Mouse (Mus musculus) kidney, postnatal 25 days (tissue): ENCODE results near the gene Traf3.

Experiments used
- DNase-seq, 2 experiments: peaks; one replicate each; pipeline ENCODE4 v3.0.0; 2021; ENCODE audit warnings: mixed read lengths in 2 of 2

The Traf3 gene

DNA sequence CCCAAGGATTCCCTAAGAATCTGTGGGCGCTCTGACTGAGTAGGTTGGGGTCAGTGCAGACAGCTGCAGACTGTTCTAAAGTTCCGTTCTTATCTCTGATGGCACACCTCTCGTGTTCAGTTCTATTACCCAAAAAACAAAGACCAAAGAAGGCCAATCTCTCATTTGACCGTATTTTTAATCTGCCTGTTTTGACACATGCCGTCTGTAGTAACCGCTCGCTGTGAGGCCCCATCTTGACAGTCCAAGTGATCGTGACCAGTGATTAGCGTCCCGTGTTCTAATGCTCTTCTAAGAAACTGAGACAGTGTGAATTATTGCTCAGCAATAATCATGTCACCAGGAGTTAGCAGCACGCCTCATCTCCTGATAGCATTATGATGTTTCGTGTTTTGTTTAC is 100.4 kb downstream of the Traf3 start:
- no peak for DNase-seq

DNA sequence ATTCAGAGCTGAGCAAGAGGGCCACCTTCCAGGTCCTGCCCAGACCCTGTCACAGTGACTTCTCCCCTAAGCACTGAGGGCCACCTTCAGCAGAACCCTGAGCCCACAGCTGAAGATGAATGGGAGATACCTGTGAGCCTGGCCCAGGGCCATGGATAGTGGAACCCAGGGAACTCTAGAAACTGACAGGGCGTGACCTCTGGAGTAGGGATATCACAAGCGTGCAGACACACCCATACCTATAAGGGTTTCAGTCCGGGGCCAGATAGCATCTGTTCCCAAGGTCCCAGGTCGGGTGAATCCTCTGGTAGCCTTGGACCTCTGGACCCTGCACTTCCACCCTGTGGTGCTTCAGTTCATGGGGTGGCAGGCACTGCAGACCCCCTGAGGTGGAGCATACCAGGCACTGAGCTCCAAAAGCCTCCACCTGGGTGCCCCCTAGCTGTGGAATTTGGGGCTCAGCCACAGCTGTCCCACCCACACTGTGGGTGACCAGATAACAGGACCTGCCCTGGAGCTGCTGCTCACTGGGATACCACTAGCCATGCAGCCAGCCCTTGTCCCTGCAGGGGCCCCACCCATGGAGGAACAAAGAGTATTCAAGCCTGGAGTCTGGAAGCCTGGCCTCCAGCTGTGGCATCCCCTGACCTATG is 101.6 kb downstream of the Traf3 start:
- no peak for DNase-seq

DNA sequence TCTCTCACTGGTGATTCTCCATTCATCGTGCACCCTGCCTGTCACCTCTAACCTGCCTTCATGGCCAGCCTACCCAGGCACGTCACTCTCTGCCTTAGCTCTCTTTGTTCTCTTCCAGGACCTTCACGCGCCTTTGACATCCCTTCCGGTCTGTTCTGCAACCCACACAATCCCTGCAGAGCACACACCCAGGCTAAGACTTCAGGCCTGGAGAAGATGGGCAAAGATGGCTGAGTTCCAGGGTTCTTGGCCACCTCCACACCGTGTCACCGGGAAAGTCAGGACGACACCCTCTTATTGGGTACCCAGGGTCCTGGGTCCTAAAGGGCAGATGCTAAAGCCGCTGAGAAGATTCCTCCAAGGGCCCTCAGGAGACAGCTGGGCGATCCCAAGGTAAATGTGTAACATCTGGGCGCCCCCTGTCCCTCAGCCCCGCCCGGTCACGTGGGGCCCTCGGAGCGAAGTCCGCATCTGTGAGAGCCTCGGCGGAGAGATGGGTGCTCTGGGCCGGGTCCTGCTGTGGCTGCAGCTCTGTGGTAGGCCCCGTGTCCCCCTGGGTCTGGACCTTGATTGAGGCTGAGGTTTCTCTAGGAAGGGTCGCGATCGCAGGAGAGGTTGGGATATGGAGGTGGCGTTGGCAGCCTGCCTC is 104.6 kb downstream of the Traf3 start, which contains the start of gene Amn:
TSS of gene Amn (plus strand) at position 467 of the 649 bp plus-strand sequence.
- peak; percentile 85 to 93 for DNase-seq

DNA sequence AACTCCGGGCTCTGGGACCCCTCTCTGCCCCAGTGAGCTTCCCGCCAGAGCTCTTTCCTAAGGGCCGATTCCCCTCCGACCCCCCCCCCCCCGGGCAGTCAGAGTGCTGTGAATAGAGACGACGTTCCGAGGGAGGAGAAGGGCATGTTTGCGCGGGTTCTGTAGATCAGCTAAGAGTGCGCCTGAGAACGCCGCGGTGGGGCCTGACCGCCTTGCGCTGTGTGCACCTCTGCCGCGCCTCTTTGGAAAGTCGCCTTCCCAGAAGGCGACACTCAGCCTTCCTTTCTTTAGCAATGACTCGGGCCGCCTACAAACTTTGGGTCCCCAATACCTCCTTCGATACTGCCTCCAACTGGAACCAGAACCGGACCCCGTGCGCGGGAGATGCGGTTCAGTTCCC is 105.2 kb downstream of the Traf3 start:
- no peak for DNase-seq

DNA sequence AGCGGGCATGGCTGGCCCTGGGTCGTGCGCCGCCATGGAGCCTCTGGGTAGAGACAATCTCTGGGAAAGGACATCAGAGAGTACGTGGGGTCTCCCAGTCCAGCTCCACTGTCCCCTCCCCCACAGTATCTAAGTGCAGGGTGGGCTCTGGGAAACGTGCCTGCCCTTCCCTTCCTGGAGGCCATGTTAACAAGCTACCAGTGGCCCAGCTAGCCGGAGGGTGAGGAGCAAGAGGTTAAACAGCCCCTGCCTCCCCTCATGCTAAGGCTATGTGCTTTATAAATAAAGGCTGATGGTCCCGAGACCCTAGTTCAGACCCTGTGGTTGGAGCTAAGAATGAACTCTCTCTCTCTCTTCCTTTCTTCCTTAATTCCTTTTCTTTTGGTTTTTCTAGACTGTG is 105.8 kb downstream of the Traf3 start:
- no peak for DNase-seq

DNA sequence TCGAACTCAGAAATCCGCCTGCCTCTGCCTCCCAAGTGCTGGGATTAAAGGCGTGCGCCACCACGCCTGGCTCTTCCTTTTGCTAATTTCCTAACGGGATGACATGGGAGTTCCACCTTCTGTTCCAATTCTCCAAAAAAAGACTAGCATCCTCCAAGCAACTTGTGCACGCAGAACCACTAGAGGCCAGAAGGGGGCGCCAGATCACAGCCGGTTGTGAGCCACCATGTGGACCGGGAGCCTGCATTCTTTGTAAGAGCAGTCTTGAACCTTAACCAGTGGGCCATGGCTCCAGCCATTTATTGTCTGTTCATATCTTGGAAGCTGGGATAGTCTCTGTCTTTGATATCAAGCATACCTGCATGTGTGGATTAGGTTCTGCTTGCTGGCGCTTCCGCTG is 106.2 kb downstream of the Traf3 start:
- DNase-seq = peak; percentile 86 to 92

DNA sequence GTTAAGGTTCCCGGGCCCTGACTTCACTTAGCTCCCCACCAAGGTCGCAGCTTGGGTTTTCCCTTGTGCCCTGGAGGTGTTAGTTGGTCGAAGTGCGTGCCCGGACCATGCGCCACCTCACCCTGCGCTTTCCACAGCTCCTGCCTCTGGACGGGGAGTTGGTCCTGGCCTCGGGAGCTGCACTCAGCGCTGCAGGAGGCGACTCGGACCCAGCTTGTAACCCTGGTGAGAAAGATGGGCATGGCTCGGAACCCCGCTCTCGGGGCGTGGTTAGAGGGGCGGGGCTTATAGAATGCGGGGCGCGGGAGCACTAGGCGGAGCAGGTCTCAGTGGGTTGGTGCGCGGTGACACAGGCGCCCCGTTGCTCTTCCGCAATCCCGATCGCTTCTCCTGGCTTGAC is 107.8 kb downstream of the Traf3 start:
- DNase-seq = no peak

DNA sequence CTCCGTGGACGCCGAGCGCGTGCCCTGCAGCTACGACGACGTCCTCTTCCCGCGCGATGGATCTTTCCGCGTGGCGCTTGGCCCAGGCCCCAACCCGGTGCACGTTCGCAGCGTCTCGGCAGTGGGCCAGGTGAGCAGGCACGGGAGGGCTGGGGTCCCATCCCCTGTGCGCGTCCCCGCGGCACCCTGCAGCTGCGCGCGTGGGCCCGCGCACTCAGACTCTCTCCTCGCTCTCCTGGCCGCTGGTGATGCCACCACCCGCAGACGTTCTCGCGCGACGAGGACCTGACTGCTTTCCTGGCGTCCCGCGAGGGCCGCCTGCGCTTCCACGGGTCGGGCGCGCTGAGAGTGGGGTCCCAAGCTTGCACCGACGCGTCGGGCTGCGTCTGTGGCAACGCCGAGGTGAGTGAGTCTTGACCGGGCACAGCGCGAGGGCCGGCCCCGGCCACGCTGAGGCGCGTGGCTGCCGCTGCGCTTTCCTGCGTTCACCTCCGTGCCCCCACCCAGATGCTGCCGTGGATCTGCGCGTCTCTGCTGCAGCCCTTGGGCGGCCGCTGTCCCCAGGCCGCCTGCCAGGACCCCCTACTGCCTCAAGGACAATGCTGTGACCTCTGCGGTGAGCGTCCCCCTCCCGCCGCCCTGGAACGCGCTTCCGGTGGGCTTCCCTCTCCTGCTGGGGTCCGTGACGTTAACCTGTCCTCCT is 108.4 kb downstream of the Traf3 start:
- DNase-seq = no peak

DNA sequence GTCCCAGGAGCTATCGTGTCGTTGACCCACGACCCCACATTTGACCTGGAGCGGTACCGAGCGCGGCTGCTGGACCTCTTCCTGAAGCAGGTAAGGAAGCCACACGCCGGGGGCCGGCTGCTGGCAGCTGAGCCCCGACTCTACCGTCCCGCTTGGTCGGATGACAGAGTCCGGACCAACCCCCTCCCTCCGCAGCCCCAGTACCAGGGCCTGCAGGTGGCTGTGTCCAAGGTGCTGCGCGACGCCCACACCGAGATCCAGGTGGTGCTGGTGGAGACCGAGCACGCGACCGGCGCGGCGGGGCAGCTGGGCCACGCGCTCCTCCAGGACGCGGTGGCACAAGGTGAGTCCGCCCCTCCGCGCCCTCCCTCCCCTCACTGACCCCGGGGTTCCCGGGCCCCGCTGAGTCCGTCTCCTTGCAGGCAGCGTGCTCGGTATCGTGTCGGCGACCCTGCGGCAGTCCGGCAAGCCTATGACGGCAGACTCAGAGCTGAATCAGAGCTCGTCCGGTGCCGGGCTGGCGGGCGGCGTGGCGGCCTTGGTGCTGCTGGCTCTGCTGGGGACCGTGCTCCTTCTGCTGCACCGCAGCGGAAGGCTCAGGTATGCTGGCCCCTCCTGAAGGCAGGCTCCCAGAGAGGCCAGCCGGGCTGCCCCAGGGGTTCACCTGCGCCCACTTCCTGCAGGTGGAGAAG is 109.1 kb downstream of the Traf3 start:
- no peak for DNase-seq

DNA sequence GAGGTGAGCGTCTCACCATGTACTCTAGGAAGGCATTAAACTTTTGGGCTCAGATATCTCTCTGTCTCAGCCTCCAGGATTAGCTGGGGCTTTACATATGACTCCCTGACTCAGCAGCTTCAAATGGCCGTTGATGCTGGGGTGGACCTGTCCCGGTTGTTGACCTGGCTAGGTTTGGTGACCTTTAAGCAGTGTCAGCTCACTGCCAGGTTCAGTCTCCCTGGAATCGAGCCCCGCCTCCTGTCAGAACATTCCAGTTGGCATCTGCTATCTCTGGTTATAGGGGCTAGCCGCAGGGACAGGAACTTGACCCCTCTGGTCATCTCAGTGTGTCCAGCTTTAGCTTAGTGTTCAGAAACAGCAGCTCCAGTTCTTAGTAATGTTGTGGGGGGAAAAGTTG is 110.2 kb downstream of the Traf3 start:
- DNase-seq = peak in 1 of 2 experiments; percentile 74

DNA sequence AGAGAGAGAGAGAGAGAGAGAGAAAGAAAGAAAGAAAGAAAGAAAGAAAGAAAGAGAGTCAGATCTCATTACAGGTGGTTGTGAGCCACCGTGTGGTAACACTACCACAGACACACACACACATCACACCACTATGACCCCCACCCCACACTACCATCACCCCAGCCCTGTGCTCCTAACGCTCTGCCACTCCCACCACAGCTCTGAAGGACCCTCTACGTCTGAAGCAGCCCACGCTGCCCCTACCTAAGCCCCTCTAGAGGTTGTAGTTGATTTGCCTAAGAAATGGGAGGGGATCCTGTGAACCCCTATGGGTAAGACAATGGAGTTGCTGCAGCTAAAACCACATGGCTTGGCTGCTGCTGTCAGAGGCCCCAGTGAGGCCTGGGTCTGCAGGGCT is 117.4 kb downstream of the Traf3 start:
- no peak for DNase-seq

DNA sequence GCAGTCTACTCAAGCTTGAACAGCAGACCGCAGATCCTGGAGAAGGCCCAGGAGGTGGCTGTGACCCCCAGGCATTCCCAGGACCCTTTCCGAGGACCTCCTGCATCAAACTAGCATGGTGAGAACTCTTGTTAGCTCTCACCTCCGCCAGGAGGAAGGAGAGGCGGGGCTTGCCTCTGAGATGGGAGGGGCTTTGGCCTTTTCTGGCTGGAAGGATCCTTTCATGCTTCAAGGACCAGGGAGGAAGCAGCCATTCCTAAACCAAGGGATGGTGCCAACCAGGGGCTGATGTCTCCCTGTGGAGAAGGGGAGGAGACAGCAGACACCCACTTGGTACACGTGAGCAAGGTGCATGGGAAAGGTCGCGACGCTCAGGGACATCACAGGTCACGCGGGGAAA is 118.4 kb downstream of the Traf3 start:
- DNase-seq = no peak

DNA sequence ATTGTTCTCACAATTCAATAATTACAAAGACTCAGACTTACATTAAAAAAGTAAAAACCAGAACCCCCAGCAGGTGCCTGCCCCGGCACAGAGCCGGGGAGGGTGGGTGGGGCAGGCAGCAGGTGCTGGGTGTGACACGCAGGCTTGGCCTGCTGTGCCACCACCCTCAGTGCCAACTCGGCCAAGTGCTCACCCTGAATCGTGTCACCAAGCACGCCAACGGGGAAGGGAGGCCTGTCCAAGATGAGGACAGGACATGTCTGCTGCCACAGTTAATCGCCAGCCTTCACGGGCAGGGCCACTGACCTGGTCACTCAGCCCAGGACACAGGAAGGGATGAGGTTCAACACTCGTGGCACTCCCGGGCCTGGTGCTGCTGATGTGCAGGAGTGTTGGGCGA is 126.9 kb downstream of the Traf3 start:
- peak in 1 of 2 experiments; percentile 33 for DNase-seq

DNA sequence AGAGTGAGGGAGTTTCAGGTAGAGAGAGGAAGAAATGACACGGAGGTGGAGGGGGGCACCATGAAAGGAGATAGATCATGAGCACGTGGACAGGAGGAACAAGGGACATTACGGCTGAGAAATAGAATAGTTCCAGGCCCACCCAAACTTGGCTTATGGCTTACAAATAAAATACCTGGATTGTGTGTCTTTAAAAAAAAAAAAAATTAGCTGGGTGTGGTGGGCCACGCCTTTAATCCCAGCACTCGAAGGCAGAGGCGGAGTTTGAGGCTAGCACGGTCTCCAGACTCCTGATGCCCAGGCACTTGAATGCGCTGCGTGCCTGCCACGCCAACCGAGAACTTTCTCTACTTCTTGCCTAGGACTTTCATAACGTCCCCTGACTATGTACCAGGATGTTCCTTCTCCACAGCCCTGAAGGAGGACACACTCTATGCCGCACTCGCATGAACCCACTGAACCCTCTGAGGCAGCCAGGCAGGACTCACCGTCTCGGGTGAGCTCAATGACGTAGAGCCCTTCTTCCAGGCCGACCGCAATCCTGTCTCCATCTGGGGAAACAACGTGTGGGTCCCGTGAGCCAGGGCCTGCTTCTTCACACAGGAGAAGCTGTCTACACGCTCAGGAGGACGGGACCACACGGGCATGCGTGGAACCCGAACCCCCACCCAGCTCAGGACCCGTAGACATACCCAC is 135.3 kb downstream of the Traf3 start:
- peak in 1 of 2 experiments; percentile 26 for DNase-seq

DNA sequence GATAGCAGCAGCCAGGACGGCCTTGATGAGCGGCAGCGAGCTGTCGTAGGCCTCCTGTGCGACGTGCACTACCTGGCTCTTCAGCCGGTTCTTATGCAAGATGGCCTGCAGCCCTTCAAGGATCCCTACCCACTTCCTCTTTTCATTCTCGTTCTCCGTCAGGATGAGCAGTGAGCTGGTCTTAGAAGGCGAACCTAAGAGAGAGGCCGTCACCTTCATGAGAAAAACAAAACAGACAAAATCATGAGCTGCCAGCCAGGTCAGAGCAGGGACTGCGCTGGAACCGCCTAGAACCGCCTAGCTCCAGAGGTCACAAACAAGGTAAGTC is 135.8 kb downstream of the Traf3 start:
- no peak for DNase-seq

DNA sequence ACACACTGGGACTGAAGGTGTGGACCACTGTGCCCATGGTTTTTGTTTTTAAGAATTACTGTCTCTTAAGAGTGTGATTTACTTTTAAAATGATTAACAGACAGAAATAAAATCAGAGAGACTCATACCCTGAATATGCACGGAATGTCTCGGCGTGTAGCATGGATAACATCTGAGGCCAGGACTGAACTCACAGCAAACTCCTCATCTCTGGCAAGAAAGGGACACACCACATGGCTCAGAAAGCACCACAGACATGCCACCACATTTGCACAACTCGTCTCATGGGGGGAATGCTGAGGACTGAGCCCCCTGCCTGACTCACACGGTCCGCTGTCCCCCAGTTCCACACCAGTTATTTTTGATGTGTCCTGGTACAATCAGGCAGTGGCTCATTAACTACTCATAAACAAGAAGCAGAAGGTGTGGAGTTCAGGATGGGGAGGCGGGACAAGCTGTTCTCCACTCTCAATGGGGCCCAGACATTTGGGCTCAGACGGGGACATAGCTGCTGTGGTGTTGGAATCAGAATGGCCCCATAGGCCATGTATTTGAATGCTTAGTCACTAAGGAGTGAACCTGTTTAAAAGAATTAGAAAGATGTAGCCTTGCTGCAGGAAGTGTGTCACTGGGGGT is 137.7 kb downstream of the Traf3 start:
- no peak for DNase-seq

DNA sequence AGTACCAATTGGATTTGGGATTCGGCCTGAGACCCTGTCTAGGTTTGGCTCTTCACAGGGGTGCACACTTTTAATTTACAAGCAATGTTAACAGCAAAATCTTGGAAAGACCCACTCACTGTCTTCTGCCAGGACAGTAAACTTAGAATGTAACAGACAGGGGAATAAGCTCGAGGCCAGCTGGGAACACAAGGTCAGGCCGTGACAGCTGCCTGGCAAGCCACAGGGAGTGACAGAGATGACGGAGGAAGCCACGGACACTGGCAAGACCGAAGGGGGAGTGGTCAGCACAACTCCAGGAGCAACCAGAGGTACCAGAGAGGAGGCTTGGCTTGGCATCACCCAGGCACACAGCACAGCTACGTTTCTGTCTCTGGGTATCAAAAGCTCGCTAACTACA is 140.7 kb downstream of the Traf3 start:
- no peak for DNase-seq

DNA sequence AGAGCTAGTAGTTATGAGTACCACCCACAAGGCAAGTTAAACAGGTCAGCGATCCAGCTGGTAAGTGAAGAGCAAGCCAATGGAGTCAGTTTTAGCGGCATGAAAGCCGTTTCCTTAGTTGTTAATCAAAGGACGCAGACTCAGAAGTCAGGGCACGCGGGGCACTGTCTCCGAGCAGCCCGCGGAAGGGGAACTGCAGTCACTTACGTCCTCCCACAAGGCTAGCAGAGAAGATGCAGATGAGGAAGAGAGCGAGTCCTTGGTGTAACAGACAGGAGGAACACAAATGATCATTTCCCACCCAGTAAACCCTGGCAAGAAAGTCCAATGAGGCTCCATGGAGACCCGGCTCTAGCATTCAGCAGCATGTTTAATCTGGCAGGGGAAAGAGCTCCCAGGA is 143.1 kb downstream of the Traf3 start:
- no peak for DNase-seq

DNA sequence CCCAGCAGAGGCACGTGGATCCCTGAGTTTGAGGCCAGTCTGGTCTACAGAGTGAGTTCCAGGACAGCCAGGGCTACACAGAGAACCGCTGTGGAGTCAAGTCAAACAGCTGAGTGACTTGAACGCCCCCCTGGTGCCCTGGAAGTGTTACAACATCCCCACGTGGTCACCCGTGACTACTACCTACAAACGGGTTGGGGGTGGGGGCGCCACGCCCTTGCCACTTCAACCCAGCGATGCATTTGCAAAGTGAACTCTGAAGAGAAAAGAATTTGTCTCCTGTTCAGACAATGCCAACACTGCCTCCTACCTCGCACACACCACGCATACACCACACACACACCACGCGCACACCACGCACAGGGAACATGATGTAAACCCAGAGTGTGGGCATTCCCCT is 143.8 kb downstream of the Traf3 start:
- no peak for DNase-seq

DNA sequence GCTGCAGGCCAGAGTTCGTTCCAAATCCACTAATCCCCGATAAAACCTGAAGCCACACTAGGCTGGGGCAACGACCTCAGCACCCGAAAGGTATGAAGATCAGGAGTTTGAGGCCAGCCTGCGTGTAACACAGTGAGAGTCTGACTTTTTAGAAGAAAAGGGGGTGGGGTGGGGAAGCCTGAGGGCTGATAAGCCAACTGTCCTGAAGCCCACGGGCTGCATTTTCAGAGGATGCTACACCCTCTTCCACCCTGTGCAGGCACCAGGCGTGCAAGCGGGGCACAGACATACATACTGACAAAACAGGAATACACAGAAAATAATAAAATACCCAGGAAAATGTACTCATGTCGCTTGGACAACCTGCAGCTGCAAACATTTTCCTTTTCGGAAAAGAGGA is 145.6 kb downstream of the Traf3 start:
- DNase-seq = no peak

DNA sequence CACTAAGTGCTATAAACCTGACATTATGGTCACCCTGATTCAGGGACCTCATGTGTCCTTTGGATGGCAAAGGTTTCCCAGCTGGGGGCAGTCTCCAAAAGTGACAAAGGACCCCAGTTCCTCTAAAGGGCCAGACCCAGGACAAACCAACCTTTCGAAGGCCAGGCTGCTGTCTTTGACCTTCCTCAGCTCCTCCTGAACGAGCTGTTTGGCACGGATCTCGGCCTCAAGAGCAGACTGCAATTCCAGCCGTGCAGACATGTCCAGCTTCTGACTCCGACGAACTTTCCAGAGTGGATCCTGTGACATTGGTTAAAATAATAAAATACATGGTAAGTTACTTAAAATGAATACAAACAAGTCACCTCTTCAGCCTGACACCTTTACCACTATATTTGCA is 148.1 kb downstream of the Traf3 start:
- DNase-seq = no peak
